Mouse (Mus musculus): ENCODE data around the gene Ceacam12.
"Not testable (repeated sequence)": the region's sequence is repeated elsewhere in the genome, so short reads cannot be mapped to it uniquely, and the experiment has no call there.

Gene Ceacam12

GRCm38 (mm10) chr7:18065629-18066028 lies at the start of gene Ceacam12:
TSS of gene Ceacam12 (plus strand) at chr7:18065929.
- no peak for DNase-seq

DNA sequence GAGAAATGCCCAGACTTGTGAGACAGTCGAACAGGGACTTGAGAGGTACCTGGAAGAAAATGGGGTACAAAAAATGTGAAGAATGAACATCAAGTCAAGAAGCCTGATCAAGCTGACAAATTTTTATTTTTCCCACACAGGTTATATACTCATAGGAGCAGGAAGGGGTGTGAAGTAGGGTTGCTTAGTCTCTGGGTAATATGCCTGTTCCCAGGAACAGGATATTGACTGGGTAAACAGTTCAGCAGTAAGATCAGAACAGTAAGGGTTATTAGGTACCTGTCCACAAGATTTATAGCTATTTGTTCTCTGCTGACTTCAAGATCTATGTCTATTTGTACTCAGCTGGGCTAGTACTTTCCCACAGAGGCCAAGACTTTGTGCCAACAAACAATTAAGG lies 8.1 kb downstream of the Ceacam12 start:
- DNase-seq = not testable (repeated sequence)

- no peak for DNase-seq
Measured at GRCm38 (mm10) chr7:18100785-18101184, 35.1 kb downstream of the Ceacam12 start.

All from heart, adult 11 months (tissue).